Mouse (Mus musculus): ENCODE data around the gene Spaca4.

The Spaca4 gene

GRCm38 (mm10) chr7:45711316-45712021 lies 14.1 kb downstream of the Spaca4 start:
- no peak for DNase-seq

GRCm38 (mm10) chr7:45710477-45711191 lies 15.0 kb downstream of the Spaca4 start:
- no peak for DNase-seq

- no peak for DNase-seq
Observed at GRCm38 (mm10) chr7:45709677-45710355, 15.8 kb downstream of the Spaca4 start.

GRCm38 (mm10) chr7:45709036-45709435 lies 16.6 kb downstream of the Spaca4 start:
- no peak for DNase-seq

GRCm38 (mm10) chr7:45708221-45708761 lies 17.3 kb downstream of the Spaca4 start:
- no peak for DNase-seq

GRCm38 (mm10) chr7:45707375-45707967 lies 18.1 kb downstream of the Spaca4 start:
- DNase-seq: peak; percentile 99

- DNase-seq: peak; percentile 88
Observed at GRCm38 (mm10) chr7:45706721-45707241, 18.8 kb downstream of the Spaca4 start.

GRCm38 (mm10) chr7:45705873-45706281 lies 19.7 kb downstream of the Spaca4 start:
- peak; percentile 95 for DNase-seq

- no peak for DNase-seq
Observed at GRCm38 (mm10) chr7:45705443-45705864, 20.2 kb downstream of the Spaca4 start.

- peak; percentile 100 for DNase-seq
Observed at GRCm38 (mm10) chr7:45704730-45705442, 20.7 kb downstream of the Spaca4 start, which contains the start of gene Dbp. TSS of gene Dbp (plus strand) at chr7:45705088.

GRCm38 (mm10) chr7:45704046-45704559 lies 21.5 kb downstream of the Spaca4 start:
- DNase-seq: peak; percentile 83

- no peak for DNase-seq
Observed at GRCm38 (mm10) chr7:45703521-45704033, 22.0 kb downstream of the Spaca4 start.

- DNase-seq: no peak
Observed at GRCm38 (mm10) chr7:45702809-45703520, 22.6 kb downstream of the Spaca4 start.

- no peak for DNase-seq
Observed at GRCm38 (mm10) chr7:45702316-45702715, 23.3 kb downstream of the Spaca4 start.

- DNase-seq: no peak
Observed at GRCm38 (mm10) chr7:45701607-45702006, 24.0 kb downstream of the Spaca4 start.

GRCm38 (mm10) chr7:45701072-45701471 lies 24.5 kb downstream of the Spaca4 start:
- no peak for DNase-seq

GRCm38 (mm10) chr7:45700301-45701015 lies 25.2 kb downstream of the Spaca4 start:
- DNase-seq: peak; percentile 94

GRCm38 (mm10) chr7:45699523-45700141 lies 26.0 kb downstream of the Spaca4 start, which contains the start of gene Car11:
TSS of gene Car11 (plus strand) at chr7:45699843.
- no peak for DNase-seq

GRCm38 (mm10) chr7:45697894-45698293 lies 27.7 kb downstream of the Spaca4 start:
- no peak for DNase-seq

Measured in lung, postnatal 36 days (tissue).